12 mouse cellular contexts compared by ENCODE assay signal in genomic region chr10:86359208-86359607, GRCm38 (mm10). TPM values are rescaled to one million over a fixed set of nuclear protein-coding genes. Genes with fewer than 3 reads are reported as not detected.
DNase-seq lines count a peak whose midpoint lies in the region; ATAC-seq lines count a peak whose summit lies in the region.
"Had no signal": no experiment of that assay in that cellular context is flagged by ENCODE, and none has a peak within 500 bp of the region (broad histone marks: within the 10 kb centered on the region; RNA-seq: fewer than 3 reads in every experiment).

No protein-coding gene starts in this region.

- no peak overlapping the region for H3K9ac ChIP-seq in embryonic facial prominence, embryonic 12.5 days
- H3K9ac ChIP-seq: liver, embryonic 14.5 days had no signal

- H3K36me3 ChIP-seq in embryonic facial prominence, embryonic 12.5 days, result no peaks in the 10 kb centered on the region
- H3K36me3 ChIP-seq in embryonic facial prominence, embryonic 10.5 days (replicated peaks), result no peaks in the 10 kb centered on the region

- peaks cover 12% of the 10 kb centered on the region; the same call in 1 of the 2 replicates for H3K4me1 ChIP-seq in embryonic facial prominence, embryonic 12.5 days
- peaks cover 12% of the 10 kb centered on the region for H3K4me1 ChIP-seq in embryonic facial prominence, embryonic 10.5 days

- no peak overlapping the region for H3K4me2 ChIP-seq in embryonic facial prominence, embryonic 12.5 days (replicated peaks)

- 67% methylated on average over 2 of the region's 2 CpGs for WGBS in embryonic facial prominence, embryonic 12.5 days
- WGBS in embryonic facial prominence, embryonic 10.5 days, result 73% methylated on average over 2 of the region's 2 CpGs

- no peaks in the 10 kb centered on the region for H3K27me3 ChIP-seq in embryonic facial prominence, embryonic 12.5 days
- no peaks in the 10 kb centered on the region for H3K27me3 ChIP-seq in embryonic facial prominence, embryonic 10.5 days (replicated peaks; ENCODE audit: low read depth, poor library complexity, severe bottlenecking)

- H3K4me3 ChIP-seq in embryonic facial prominence, embryonic 12.5 days, result no peak overlapping the region
- H3K4me3 ChIP-seq in embryonic facial prominence, embryonic 10.5 days, result no peak overlapping the region
- H3K4me3 ChIP-seq: myocyte had no signal

- intact Hi-C loops in left cerebral cortex, postnatal 4 days (cut with DNase I), result no loop called here

- DNase-seq in embryonic facial prominence, embryonic 10.5 days (ENCODE audit: low spot score), result no peak
- DNase-seq in left cerebral cortex, postnatal 4 days, result peak; percentile 58
- DNase-seq in left cerebral cortex, adult 11 months (ENCODE audit: low spot score), result no peak
- DNase-seq in cerebellum, postnatal 25 days, result peak; percentile 62 to 64
- DNase-seq in lung, postnatal 4 days, result peak; percentile 43 to 71
- DNase-seq in adrenal gland, adult (ENCODE audit: inconsistent age in 2 of 2, low spot score in 1 of 2), result no peak
- DNase-seq in kidney, postnatal 10 days, result no peak
- DNase-seq: embryo, embryonic 11 days; right cerebral cortex, postnatal 25 days had no signal

- no peaks in the 10 kb centered on the region for H3K9me3 ChIP-seq in embryonic facial prominence, embryonic 12.5 days
- no peaks in the 10 kb centered on the region for H3K9me3 ChIP-seq in embryonic facial prominence, embryonic 10.5 days

- 0 out of 2 replicates have a peak overlapping the region, but pooled peaks have one; percentile 41 for H3K27ac ChIP-seq in embryonic facial prominence, embryonic 12.5 days
- no peak overlapping the region; the same call in 1 of the 2 replicates for H3K27ac ChIP-seq in embryonic facial prominence, embryonic 10.5 days (replicated peaks)
- H3K27ac ChIP-seq: liver, embryonic 14.5 days had no signal

- ATAC-seq in embryonic facial prominence, embryonic 12.5 days (ENCODE audit: insufficient number of reproducible peaks, insufficient read depth, low FRiP score, low TSS enrichment), result no peak

RNA-seq across cellular contexts. Expression of gene Timp3, which starts 59.0 kb away (rescaled TPM):
- 66.3 and 66.4 TPM in 2 replicates for polyA plus RNA-seq in embryonic facial prominence, embryonic 12.5 days (2016; fragmentation: Nextera tagmentation; extraction: Ambion mirVana)
- polyA plus RNA-seq in embryonic facial prominence, embryonic 10.5 days (2016; fragmentation: Nextera tagmentation; extraction: Ambion mirVana), result 29.4 and 36.3 TPM in 2 replicates
- total RNA-seq in left cerebral cortex, postnatal 4 days (2021), result 10 to 100 TPM; 40.2 to 42.6 TPM

Comparison
In these comparisons a context has a peak if more than half of its experiments do, and no peak if none do; other contexts are left out.
1. DNase-seq: peak in left cerebral cortex, postnatal 4 days (single experiment), cerebellum, postnatal 25 days (2 of 2) and lung, postnatal 4 days (2 of 2); none in embryonic facial prominence, embryonic 10.5 days (single experiment), left cerebral cortex, adult 11 months (single experiment), adrenal gland, adult (0 of 2) and kidney, postnatal 10 days (single experiment).